Mouse (Mus musculus): ENCODE data around the gene Mrpl53. TPM values are rescaled to one million over a fixed set of nuclear protein-coding genes. Genes with fewer than 3 reads are reported as not detected.
"Not testable (repeated sequence)": the region's sequence is repeated elsewhere in the genome, so short reads cannot be mapped to it uniquely, and the experiment has no call there.

The Mrpl53 gene
- total and polyA plus RNA-seq, 2 experiments from 2014 or later: 73.7 to 122 TPM

DNA sequence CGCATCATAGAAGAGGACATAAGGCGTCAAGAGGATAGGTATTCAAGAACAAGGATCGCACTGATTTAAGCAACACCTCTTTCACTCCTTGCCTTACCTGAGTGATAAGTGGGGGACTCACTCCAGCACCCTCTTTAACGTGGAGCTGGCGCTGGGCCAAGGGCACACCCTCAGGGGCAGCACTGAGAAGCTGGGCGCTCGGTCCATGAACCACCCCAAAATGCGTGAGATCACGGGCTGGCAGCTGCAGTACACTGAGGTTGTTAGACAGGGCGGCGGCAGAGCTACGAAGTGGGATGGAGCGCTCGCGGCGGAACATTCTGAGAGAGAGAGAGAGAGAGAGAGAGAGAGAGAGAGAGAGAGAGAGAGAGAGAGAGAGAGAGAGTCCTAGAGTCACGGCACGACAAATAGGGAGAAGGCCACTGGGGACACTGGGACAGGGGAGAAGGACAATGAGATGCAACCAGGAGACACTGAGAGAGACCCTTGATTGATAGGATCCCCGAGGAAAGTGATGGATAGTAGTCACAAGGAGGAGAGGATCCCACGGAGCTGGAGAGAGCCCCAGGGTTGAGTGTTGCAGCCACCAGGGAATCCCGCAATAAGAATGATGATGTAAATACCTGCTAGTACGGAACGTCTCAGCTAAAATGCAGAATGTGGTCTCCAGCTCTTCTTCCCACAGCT lies 46.9 kb downstream of the Mrpl53 start:
- no peaks in the 10 kb centered on the region for H3K4me1 ChIP-seq (ENCODE audit: insufficient read depth, low read length)
- ATAC-seq: peak; percentile 38
- WGBS: 8% methylated on average over 23 of the region's 23 CpGs
- H3K36me3 ChIP-seq (ENCODE audit: insufficient read depth, low read length): no peaks in the 10 kb centered on the region
- peak overlapping the region; percentile 38; the same call in 1 of the 2 replicates for H3K27ac ChIP-seq
- peak overlapping the region; percentile 46 for H3K9ac ChIP-seq (replicated peaks; ENCODE audit: low read length)
- no peak for TF ChIP-seq CTCF (IDR thresholded peaks at IDR 0.05; ENCODE audit: low read depth)
- H3K27me3 ChIP-seq (ENCODE audit: insufficient read depth, low read length): peaks cover 5% of the 10 kb centered on the region; the same call in 1 of the 2 replicates
- DNase-seq (ENCODE audit: low spot score): peak; percentile 52
- H3K4me3 ChIP-seq (ENCODE audit: low read length): peak overlapping the region; percentile 50
- H3K4me2 ChIP-seq (ENCODE audit: low read depth, low read length): peak overlapping the region; percentile 79
- H3K9me3 ChIP-seq (ENCODE audit: low read length): no peaks in the 10 kb centered on the region

DNA sequence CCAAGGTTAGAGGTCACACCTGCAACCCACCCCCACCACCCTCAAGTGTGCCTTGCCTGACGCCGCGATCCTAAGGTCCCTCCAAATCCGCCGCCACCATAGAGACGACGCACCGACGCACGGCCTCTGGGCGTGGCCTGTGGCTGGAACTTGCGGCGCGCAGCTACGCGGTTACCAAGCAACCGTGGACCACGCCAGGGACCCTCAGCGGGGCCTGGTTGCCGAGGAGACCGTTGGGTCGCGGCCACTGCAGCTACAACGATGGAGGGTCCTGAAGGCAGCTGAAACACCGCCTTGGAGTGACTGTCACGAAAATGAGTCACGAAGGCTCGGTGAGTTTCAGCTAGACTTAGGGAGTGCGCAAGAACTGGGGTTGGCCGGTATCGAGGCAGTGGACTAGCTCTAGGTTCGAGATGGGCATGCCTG lies 47.4 kb downstream of the Mrpl53 start, which contains the start of the genes Wdr54 and 1700003E16Rik:
Wdr54 (minus strand) TSS at position 139 of the 426 bp plus-strand sequence.
1700003E16Rik (plus strand) TSS at position 146 of the 426 bp plus-strand sequence.
- DNase-seq (ENCODE audit: low spot score): peak; percentile 94
- H3K9me3 ChIP-seq (ENCODE audit: low read length): no peaks in the 10 kb centered on the region
- peak; percentile 94 for ATAC-seq
- peak within 1 kb of the TSS; percentile 46 for H3K9ac ChIP-seq (replicated peaks; ENCODE audit: low read length)
- peaks cover 11% of the 10 kb centered on the region; the same call in 1 of the 2 replicates for H3K27me3 ChIP-seq (ENCODE audit: insufficient read depth, low read length)
- H3K4me3 ChIP-seq (ENCODE audit: low read length): peak within 1 kb of the TSS; percentile 50
- peak within 1 kb of the TSS; percentile 38; the same call in 1 of the 2 replicates for H3K27ac ChIP-seq
- TF ChIP-seq CTCF (IDR thresholded peaks at IDR 0.05; ENCODE audit: low read depth): no peak
- no peaks in the 10 kb centered on the region for H3K4me1 ChIP-seq (ENCODE audit: insufficient read depth, low read length)
- no peaks in the 10 kb centered on the region for H3K36me3 ChIP-seq (ENCODE audit: insufficient read depth, low read length)
- peak within 1 kb of the TSS; percentile 79 for H3K4me2 ChIP-seq (ENCODE audit: low read depth, low read length)
- 1% methylated on average over 32 of the region's 32 CpGs for WGBS

GRCm38 (mm10) chr6:83159456-83159855 lies 50.6 kb downstream of the Mrpl53 start:
- WGBS: 19% methylated on average over 3 of the region's 3 CpGs
- not testable (repeated sequence) for H3K4me2 ChIP-seq (ENCODE audit: low read depth, low read length); H3K27ac ChIP-seq; H3K9ac ChIP-seq (replicated peaks; ENCODE audit: low read length); H3K4me3 ChIP-seq (ENCODE audit: low read length); H3K36me3 ChIP-seq (ENCODE audit: insufficient read depth, low read length); H3K4me1 ChIP-seq (ENCODE audit: insufficient read depth, low read length); H3K9me3 ChIP-seq (ENCODE audit: low read length); ATAC-seq
- DNase-seq (ENCODE audit: low spot score): peak; percentile 82
- H3K27me3 ChIP-seq (ENCODE audit: insufficient read depth, low read length): peaks cover 22% of the 10 kb centered on the region
- peak; percentile 69 for TF ChIP-seq CTCF (IDR thresholded peaks at IDR 0.05; ENCODE audit: low read depth)

MicroRNA genes within 50 kb of the gene (microRNA counts, 519-probe panel; counts per million panel counts)
- microRNA mmu-miR-3470a+mmu-miR-3470b: not detected

Small RNAs within 50 kb of the gene (microRNA-seq; reads per million reads assigned to microRNA genes)
- 0 reads per million in 2 experiments for gene Mir3470a

Other genes starting within 250 kb of the Mrpl53 start
- 19.2 and 21.6 TPM in 2 replicates for gene Sema4f, start 169.3 kb upstream of the Mrpl53 start, total RNA-seq (2014; rRNA removed)
- 18.1 and 19.4 TPM in 2 replicates for gene Sema4f, start 169.3 kb upstream of the Mrpl53 start, polyA plus RNA-seq (2015; fragmentation: Nextera tagmentation; extraction: Ambion mirVana)
- gene M1ap, start 162.1 kb upstream of the Mrpl53 start, total RNA-seq (2014; rRNA removed): 0.16 TPM in 1 of 2 replicates, not detected in the other
- gene M1ap, start 162.1 kb upstream of the Mrpl53 start, polyA plus RNA-seq (2015; fragmentation: Nextera tagmentation; extraction: Ambion mirVana): 0.24 and 0.38 TPM in 2 replicates
- gene Dok1, start 75.6 kb upstream of the Mrpl53 start, total RNA-seq (2014; rRNA removed): 4.3 and 15.4 TPM in 2 replicates
- 1.8 and 2.5 TPM in 2 replicates for gene Dok1, start 75.6 kb upstream of the Mrpl53 start, polyA plus RNA-seq (2015; fragmentation: Nextera tagmentation; extraction: Ambion mirVana)
- 4.6 and 6.1 TPM in 2 replicates for gene Loxl3, start 74.9 kb upstream of the Mrpl53 start, total RNA-seq (2014; rRNA removed)
- gene Loxl3, start 74.9 kb upstream of the Mrpl53 start, polyA plus RNA-seq (2015; fragmentation: Nextera tagmentation; extraction: Ambion mirVana): 5.4 and 5.6 TPM in 2 replicates
- gene Aup1, start 54.5 kb upstream of the Mrpl53 start, total RNA-seq (2014; rRNA removed): 185 and 219 TPM in 2 replicates
- 136 and 148 TPM in 2 replicates for gene Aup1, start 54.5 kb upstream of the Mrpl53 start, polyA plus RNA-seq (2015; fragmentation: Nextera tagmentation; extraction: Ambion mirVana)
- gene Htra2, start 53.8 kb upstream of the Mrpl53 start, total RNA-seq (2014; rRNA removed): 48.4 and 54.2 TPM in 2 replicates
- gene Htra2, start 53.8 kb upstream of the Mrpl53 start, polyA plus RNA-seq (2015; fragmentation: Nextera tagmentation; extraction: Ambion mirVana): 82.9 and 88.2 TPM in 2 replicates
- gene Dqx1, start 51.2 kb upstream of the Mrpl53 start, total RNA-seq (2014; rRNA removed): 0.50 TPM in 1 of 2 replicates, not detected in the other
- 0.36 and 0.42 TPM in 2 replicates for gene Dqx1, start 51.2 kb upstream of the Mrpl53 start, polyA plus RNA-seq (2015; fragmentation: Nextera tagmentation; extraction: Ambion mirVana)
- 0.54 TPM in 1 of 2 replicates, not detected in the other for gene Tlx2, start 38.7 kb upstream of the Mrpl53 start, total RNA-seq (2014; rRNA removed)
- not detected in 2 replicates for gene Tlx2, start 38.7 kb upstream of the Mrpl53 start, polyA plus RNA-seq (2015; fragmentation: Nextera tagmentation; extraction: Ambion mirVana)
- gene Pcgf1, start 31.2 kb upstream of the Mrpl53 start, total RNA-seq (2014; rRNA removed): 11.0 and 16.4 TPM in 2 replicates
- 27.8 and 29.1 TPM in 2 replicates for gene Pcgf1, start 31.2 kb upstream of the Mrpl53 start, polyA plus RNA-seq (2015; fragmentation: Nextera tagmentation; extraction: Ambion mirVana)
- gene Lbx2, start 22.7 kb upstream of the Mrpl53 start, total RNA-seq (2014; rRNA removed): not detected in 2 replicates
- gene Lbx2, start 22.7 kb upstream of the Mrpl53 start, polyA plus RNA-seq (2015; fragmentation: Nextera tagmentation; extraction: Ambion mirVana): not detected in 2 replicates
- gene Ccdc142, start 7.4 kb upstream of the Mrpl53 start, total RNA-seq (2014; rRNA removed): 12.7 and 19.9 TPM in 2 replicates
- 4.7 TPM in 2 replicates for gene Ccdc142, start 7.4 kb upstream of the Mrpl53 start, polyA plus RNA-seq (2015; fragmentation: Nextera tagmentation; extraction: Ambion mirVana)
- gene Gm42688, start 7.4 kb upstream of the Mrpl53 start, total RNA-seq (2014; rRNA removed): 4.3 and 5.7 TPM in 2 replicates
- 3.0 and 3.7 TPM in 2 replicates for gene Gm42688, start 7.4 kb upstream of the Mrpl53 start, polyA plus RNA-seq (2015; fragmentation: Nextera tagmentation; extraction: Ambion mirVana)
- 44.9 and 48.5 TPM in 2 replicates for gene Mogs, start 6.5 kb downstream of the Mrpl53 start, total RNA-seq (2014; rRNA removed)
- 20.5 and 21.1 TPM in 2 replicates for gene Mogs, start 6.5 kb downstream of the Mrpl53 start, polyA plus RNA-seq (2015; fragmentation: Nextera tagmentation; extraction: Ambion mirVana)
- 182 and 209 TPM in 2 replicates for gene Wbp1, start 12.5 kb downstream of the Mrpl53 start, total RNA-seq (2014; rRNA removed)
- 99.6 and 101 TPM in 2 replicates for gene Wbp1, start 12.5 kb downstream of the Mrpl53 start, polyA plus RNA-seq (2015; fragmentation: Nextera tagmentation; extraction: Ambion mirVana)
- gene Ino80b, start 16.4 kb downstream of the Mrpl53 start, total RNA-seq (2014; rRNA removed): 26.7 and 31.0 TPM in 2 replicates
- gene Ino80b, start 16.4 kb downstream of the Mrpl53 start, polyA plus RNA-seq (2015; fragmentation: Nextera tagmentation; extraction: Ambion mirVana): 12.0 and 14.8 TPM in 2 replicates
- 40.0 and 73.6 TPM in 2 replicates for gene Rtkn, start 26.4 kb downstream of the Mrpl53 start, total RNA-seq (2014; rRNA removed)
- gene Rtkn, start 26.4 kb downstream of the Mrpl53 start, polyA plus RNA-seq (2015; fragmentation: Nextera tagmentation; extraction: Ambion mirVana): 20.8 and 21.1 TPM in 2 replicates
- gene Wdr54, start 47.4 kb downstream of the Mrpl53 start, total RNA-seq (2014; rRNA removed): 8.5 and 13.8 TPM in 2 replicates
- gene Wdr54, start 47.4 kb downstream of the Mrpl53 start, polyA plus RNA-seq (2015; fragmentation: Nextera tagmentation; extraction: Ambion mirVana): 19.9 and 20.0 TPM in 2 replicates
- 12.7 and 17.8 TPM in 2 replicates for gene 1700003E16Rik, start 47.4 kb downstream of the Mrpl53 start, total RNA-seq (2014; rRNA removed)
- gene 1700003E16Rik, start 47.4 kb downstream of the Mrpl53 start, polyA plus RNA-seq (2015; fragmentation: Nextera tagmentation; extraction: Ambion mirVana): 10.2 and 11.4 TPM in 2 replicates
- gene Dctn1, start 56.9 kb downstream of the Mrpl53 start, total RNA-seq (2014; rRNA removed): 124 and 132 TPM in 2 replicates
- 145 and 153 TPM in 2 replicates for gene Dctn1, start 56.9 kb downstream of the Mrpl53 start, polyA plus RNA-seq (2015; fragmentation: Nextera tagmentation; extraction: Ambion mirVana)
- 5.2 and 6.0 TPM in 2 replicates for gene Slc4a5, start 110.8 kb downstream of the Mrpl53 start, total RNA-seq (2014; rRNA removed)
- gene Slc4a5, start 110.8 kb downstream of the Mrpl53 start, polyA plus RNA-seq (2015; fragmentation: Nextera tagmentation; extraction: Ambion mirVana): 2.5 and 2.8 TPM in 2 replicates
- 21.1 and 24.1 TPM in 2 replicates for gene Mthfd2, start 216.9 kb downstream of the Mrpl53 start, total RNA-seq (2014; rRNA removed)
- gene Mthfd2, start 216.9 kb downstream of the Mrpl53 start, polyA plus RNA-seq (2015; fragmentation: Nextera tagmentation; extraction: Ambion mirVana): 24.2 and 26.7 TPM in 2 replicates
- gene Mob1a, start 217.0 kb downstream of the Mrpl53 start, total RNA-seq (2014; rRNA removed): 31.7 and 32.8 TPM in 2 replicates
- 11.3 and 11.6 TPM in 2 replicates for gene Mob1a, start 217.0 kb downstream of the Mrpl53 start, polyA plus RNA-seq (2015; fragmentation: Nextera tagmentation; extraction: Ambion mirVana)
- gene Bola3, start 240.1 kb downstream of the Mrpl53 start, total RNA-seq (2014; rRNA removed): 7.1 and 11.2 TPM in 2 replicates
- gene Bola3, start 240.1 kb downstream of the Mrpl53 start, polyA plus RNA-seq (2015; fragmentation: Nextera tagmentation; extraction: Ambion mirVana): 71.0 and 85.4 TPM in 2 replicates